Mouse (Mus musculus) liver, postnatal 0 days (tissue): ENCODE measurements at regions not wholly inside any gene's neighbourhood (a gene's known extent, or its start where the extent isn't known, plus 50 kb on each side); places are given as distances from the start of the nearest gene placed in this dataset.

Experiments
- CTCF ChIP-seq: sonication (generic); IDR thresholded peaks from 2 replicates; pipeline ENCODE4 v1.5.1; 2016; ENCODE audit warnings: antibody characterized with exemption, low read depth
- EP300 ChIP-seq: IDR thresholded peaks from 2 replicates; pipeline ENCODE4 v1.6.1; 2016; ENCODE audit warnings: antibody characterized with exemption, low read depth, mild to moderate bottlenecking

- TF ChIP-seq CTCF, result no peak
- TF ChIP-seq EP300, result no peak
Measured at GRCm38 (mm10) chr8:28235562-28235961, 788.1 kb downstream of the Poteg start.
